24 mouse cellular contexts compared by ENCODE assay signal in the genomic region with DNA sequence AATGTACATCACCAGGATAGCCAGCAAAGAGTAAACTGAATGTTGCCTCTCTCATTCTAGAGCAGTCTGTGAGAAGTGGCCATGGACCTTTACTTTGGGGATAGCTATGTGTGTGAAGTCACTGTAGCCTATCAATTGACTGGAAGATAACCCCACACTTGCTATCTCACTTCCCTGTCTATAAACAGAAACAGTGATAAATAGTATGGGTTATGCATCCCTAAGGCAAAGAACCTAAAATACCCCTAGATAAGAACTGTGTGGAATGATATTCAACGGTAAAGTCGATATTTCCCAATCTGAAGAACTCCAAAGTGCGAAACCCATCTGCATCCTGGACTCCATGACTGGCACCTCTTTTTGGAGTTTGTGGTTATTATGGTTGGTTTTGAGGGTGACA.
"Had no signal": no experiment of that assay in that cellular context is flagged by ENCODE, and none has a peak within 500 bp of the region (broad histone marks: within the 10 kb centered on the region; RNA-seq: fewer than 3 reads in every experiment).

No protein-coding gene starts in this region.

- H3K9ac ChIP-seq: embryonic facial prominence, embryonic 12.5 days; embryonic facial prominence, embryonic 13.5 days; embryonic facial prominence, embryonic 15.5 days; forebrain, embryonic 12.5 days; forebrain, embryonic 13.5 days; forebrain, embryonic 15.5 days; forebrain, postnatal 0 days had no signal

- H3K4me1 ChIP-seq: embryonic facial prominence, embryonic 12.5 days; forebrain, embryonic 12.5 days; forebrain, embryonic 13.5 days; forebrain, embryonic 15.5 days had no signal

- DNase-seq: cerebellum, adult 9-11 months; cerebellum, postnatal 10 days; cerebellum, postnatal 14 days; cerebellum, postnatal 25 days; cerebellum, postnatal 36 days; embryo, embryonic 11 days; forebrain, postnatal 0 days; gastrocnemius, adult 2 months; gastrocnemius, postnatal 10 days; gastrocnemius, postnatal 25 days; gastrocnemius, postnatal 36 days; heart, adult 11 months; heart, adult 18-20 months; heart, adult 2 months had no signal

- H3K4me3 ChIP-seq: embryonic facial prominence, embryonic 10.5 days; embryonic facial prominence, embryonic 12.5 days; embryonic facial prominence, embryonic 13.5 days; embryonic facial prominence, embryonic 15.5 days; erythroblast, embryonic 14.5 days; forebrain, embryonic 10.5 days; forebrain, embryonic 12.5 days; forebrain, embryonic 13.5 days; forebrain, embryonic 15.5 days; gastrocnemius, adult 2 months; heart, adult 2 months; heart, embryonic 10.5 days had no signal

- H3K36me3 ChIP-seq: embryonic facial prominence, embryonic 10.5 days; embryonic facial prominence, embryonic 12.5 days; embryonic facial prominence, embryonic 13.5 days; embryonic facial prominence, embryonic 15.5 days; forebrain, embryonic 10.5 days; forebrain, embryonic 12.5 days; forebrain, embryonic 15.5 days; heart, embryonic 10.5 days had no signal

- H3K9me3 ChIP-seq: embryonic facial prominence, embryonic 10.5 days; embryonic facial prominence, embryonic 12.5 days; embryonic facial prominence, embryonic 13.5 days; embryonic facial prominence, embryonic 15.5 days; forebrain, embryonic 10.5 days; forebrain, embryonic 12.5 days; heart, embryonic 10.5 days had no signal

- H3K27ac ChIP-seq: embryonic facial prominence, embryonic 10.5 days; embryonic facial prominence, embryonic 12.5 days; embryonic facial prominence, embryonic 13.5 days; embryonic facial prominence, embryonic 15.5 days; forebrain, embryonic 10.5 days; forebrain, embryonic 12.5 days; forebrain, embryonic 13.5 days; forebrain, embryonic 15.5 days; gastrocnemius, adult 2 months; heart, adult 2 months; heart, embryonic 10.5 days had no signal

- H3K27me3 ChIP-seq: embryonic facial prominence, embryonic 12.5 days; embryonic facial prominence, embryonic 13.5 days; embryonic facial prominence, embryonic 15.5 days; forebrain, embryonic 12.5 days; forebrain, embryonic 13.5 days; forebrain, embryonic 15.5 days had no signal
